Mouse (Mus musculus): ENCODE data around the gene Gars.

DNA sequence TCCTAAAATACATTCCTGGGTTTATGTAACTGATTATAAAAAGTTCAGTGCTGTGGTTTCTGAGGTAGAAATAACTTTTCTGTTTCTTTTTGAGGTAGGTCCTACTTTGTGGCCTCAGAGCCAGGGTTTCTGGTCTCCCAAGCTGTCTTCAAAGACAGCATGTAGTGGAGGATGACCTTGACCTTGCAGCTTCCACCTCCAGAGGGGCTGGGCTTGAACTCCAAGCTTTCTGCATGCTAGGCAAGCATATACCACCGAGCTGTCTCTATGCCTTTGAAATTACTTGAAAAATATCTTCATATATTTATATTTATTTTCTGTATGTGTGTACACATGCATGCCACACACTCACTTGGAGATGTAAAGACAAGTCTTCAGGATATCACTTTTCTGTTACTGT is 2.2 kb downstream of the Gars start:
- TF ChIP-seq CTCF (IDR thresholded peaks at IDR 0.05; ENCODE audit: low read depth) (no peak), EP300 (optimal IDR thresholded peaks at IDR 0.05) (no peak)
